Mouse (Mus musculus): Measurements from ENCODE around the gene Reln.

- TF ChIP-seq CTCF (IDR thresholded peaks at IDR 0.05; ENCODE audit: low read depth, low read length): no peak
- no peak for TF ChIP-seq POLR2A (IDR thresholded peaks at IDR 0.05; ENCODE audit: insufficient read depth, low read length)
- no peak for TF ChIP-seq EP300 (IDR thresholded peaks at IDR 0.05; ENCODE audit: insufficient read depth, low read depth, low read length)
Measured at GRCm38 (mm10) chr5:21934811-21935396, 409.6 kb downstream of the Reln start.

Measured in ES-Bruce4 (cell line).